Mouse (Mus musculus): ENCODE data around the gene Kcnq4. TPM values are rescaled to one million over a fixed set of nuclear protein-coding genes. Genes with fewer than 3 reads are reported as not detected.
A peak's percentile ranks its signal among the peaks of the same experiment; 100 is the strongest.

The Kcnq4 gene
- polyA plus RNA-seq, 1 experiment from 2014 or later: 8.8 TPM

DNA sequence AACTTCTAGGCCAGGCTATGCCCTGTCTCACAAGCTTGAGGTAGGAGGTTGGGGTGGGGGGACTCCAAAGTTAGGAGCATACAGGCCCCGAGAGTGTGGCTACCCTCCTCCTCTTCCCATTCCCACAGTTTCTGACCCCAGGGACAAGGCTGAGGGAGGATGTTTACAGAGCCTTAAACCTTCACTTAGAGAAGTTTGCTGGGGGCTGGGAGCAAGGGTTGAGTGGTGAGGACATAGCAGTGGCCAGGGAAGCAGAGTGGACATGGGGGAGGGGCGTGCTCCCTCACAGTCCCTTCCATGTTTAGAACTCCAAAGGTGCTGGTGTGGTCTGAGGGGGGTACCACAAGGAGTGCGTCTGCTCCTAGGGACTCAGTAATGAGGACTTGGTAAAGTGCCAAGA lies 4.8 kb downstream of the Kcnq4 start:
- Histone ChIP-seq H3K36me3 (no peaks in the 10 kb centered on the region), H3K27ac (replicated peaks) (no peak overlapping the region), H3K9me3 (no peaks in the 10 kb centered on the region), H3K4me3 (no peak overlapping the region), H3K27me3 (peaks cover 20% of the 10 kb centered on the region), H3K9ac (replicated peaks) (no peak overlapping the region), H3K4me2 (replicated peaks) (no peak overlapping the region), H3K4me1 (peaks cover 16% of the 10 kb centered on the region)
- no peak for ATAC-seq (replicated peaks)
- 50% methylated on average over 3 of the region's 3 CpGs for WGBS

DNA sequence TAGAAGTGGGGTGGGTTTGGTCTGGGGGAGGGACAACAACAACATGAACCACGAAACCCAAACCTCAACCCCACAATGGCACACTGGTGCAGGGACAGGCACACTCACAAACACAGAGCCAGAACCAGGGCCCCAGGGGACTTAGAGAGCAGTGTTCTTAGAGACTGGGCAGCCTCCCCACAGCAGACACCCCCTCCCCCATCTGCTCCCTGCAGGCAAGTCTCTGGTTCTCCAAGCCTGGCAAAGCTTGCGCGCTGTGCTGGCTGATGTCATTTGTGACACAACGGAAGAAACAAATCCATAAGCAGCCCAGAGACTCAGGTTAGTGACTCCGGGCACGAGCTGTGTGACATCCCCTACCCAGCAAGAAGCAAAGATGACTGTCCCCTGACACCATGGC lies 7.1 kb downstream of the Kcnq4 start:
- H3K9me3 ChIP-seq: no peaks in the 10 kb centered on the region
- H3K27me3 ChIP-seq: peaks cover 7% of the 10 kb centered on the region
- H3K27ac ChIP-seq (replicated peaks): no peak overlapping the region
- H3K9ac ChIP-seq (replicated peaks): no peak overlapping the region
- no peak overlapping the region for H3K4me3 ChIP-seq
- ATAC-seq (replicated peaks): no peak
- H3K4me1 ChIP-seq: peaks cover 4% of the 10 kb centered on the region; the same call in 1 of the 2 replicates
- no peak overlapping the region for H3K4me2 ChIP-seq (replicated peaks)
- 76% methylated on average over 6 of the region's 6 CpGs for WGBS
- H3K36me3 ChIP-seq: no peaks in the 10 kb centered on the region

DNA sequence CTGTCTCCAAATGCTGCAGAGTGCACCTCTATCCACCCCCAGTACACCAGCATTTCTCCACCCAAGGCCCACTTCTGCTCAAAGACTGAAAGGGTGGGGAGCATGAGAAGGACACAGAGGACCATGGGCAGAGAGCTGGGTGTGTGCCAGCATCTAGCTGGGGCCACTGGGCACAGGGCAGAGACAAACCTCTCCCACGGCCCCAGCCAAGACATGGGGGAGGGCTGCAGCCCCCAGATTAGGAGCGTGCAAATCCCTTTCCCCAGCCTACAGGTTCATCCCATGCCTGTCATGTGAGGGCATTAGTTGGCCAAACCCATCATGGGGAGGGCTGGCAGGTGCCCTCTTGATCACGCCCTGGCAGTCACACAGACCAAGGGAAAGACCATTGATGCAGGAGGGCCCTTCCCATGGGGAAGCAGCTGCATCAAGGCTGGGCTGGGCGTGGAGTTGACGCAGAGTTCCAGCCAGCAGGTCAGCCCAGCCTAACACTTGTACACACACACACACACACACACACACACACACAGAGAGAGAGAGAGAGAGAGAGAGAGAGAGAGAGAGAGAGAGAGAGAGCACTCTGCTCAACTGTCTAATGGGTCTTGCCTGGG lies 14.3 kb downstream of the Kcnq4 start:
- Histone ChIP-seq H3K9ac (replicated peaks) (no peak overlapping the region), H3K36me3 (no peaks in the 10 kb centered on the region), H3K9me3 (no peaks in the 10 kb centered on the region), H3K4me1 (peaks cover 15% of the 10 kb centered on the region), H3K4me2 (replicated peaks) (no peak overlapping the region), H3K27me3 (no peaks in the 10 kb centered on the region), H3K27ac (replicated peaks) (no peak overlapping the region), H3K4me3 (no peak overlapping the region)
- 0 out of 2 replicates have a peak, but pooled peaks have one; percentile 15 for ATAC-seq (replicated peaks)
- WGBS: 63% methylated on average over 5 of the region's 5 CpGs

DNA sequence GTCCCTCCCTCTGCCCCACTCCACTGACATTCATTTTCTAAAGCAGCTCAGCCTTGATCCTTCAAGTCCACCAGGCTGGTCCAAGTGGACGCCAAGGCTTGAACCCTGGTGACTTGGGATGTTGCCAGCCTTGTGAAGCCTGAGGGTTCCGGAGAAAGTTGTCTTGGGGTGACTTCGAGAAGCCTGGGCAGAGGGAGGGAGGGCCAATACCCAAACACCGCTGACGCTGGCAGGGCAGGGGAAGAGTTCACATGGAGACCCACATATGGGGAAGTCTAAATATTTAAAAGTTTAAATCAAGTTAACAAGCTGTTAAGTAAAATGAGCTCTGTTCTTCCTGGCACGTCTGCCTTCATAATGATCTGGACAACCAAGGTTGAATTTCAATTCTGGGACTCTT lies 15.7 kb downstream of the Kcnq4 start:
- Histone ChIP-seq H3K27ac (replicated peaks) (no peak overlapping the region), H3K9ac (replicated peaks) (no peak overlapping the region), H3K27me3 (no peaks in the 10 kb centered on the region), H3K36me3 (no peaks in the 10 kb centered on the region), H3K4me2 (replicated peaks) (no peak overlapping the region), H3K4me1 (peaks cover 15% of the 10 kb centered on the region), H3K4me3 (no peak overlapping the region), H3K9me3 (no peaks in the 10 kb centered on the region)
- 83% methylated on average over 6 of the region's 6 CpGs for WGBS
- ATAC-seq (replicated peaks): no peak

DNA sequence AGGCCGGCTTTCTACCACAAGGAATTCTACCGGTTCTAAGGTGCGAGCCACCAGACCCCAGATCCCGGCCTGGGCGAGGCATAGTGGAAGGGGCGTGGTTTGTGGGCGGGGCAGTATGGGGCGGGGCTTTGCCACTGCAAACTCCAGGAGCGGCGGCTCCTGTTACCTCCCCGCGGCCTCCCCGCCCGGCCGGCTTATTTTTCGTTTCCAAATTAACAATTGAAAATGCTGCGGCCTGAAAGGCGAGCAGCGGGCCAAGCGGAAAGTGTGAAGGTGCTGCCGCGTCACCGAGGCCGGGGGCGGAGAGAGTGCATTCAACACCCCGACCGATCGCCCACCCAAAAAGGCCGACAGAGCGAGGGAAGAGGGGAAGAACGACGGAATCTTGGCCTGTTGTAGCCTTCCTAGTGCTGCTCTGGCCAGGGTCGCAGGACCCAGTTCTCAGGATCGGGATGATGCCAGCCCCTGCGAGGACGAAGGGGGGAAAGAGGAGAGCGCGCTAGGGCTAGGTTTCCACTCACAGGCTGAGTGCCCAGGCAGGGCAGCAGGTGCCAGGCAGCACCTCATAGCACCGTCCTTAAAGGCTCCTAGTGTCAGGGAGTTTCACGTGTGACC lies 17.3 kb downstream of the Kcnq4 start:
- peak overlapping the region; percentile 55 for H3K9ac ChIP-seq (replicated peaks)
- peak overlapping the region; percentile 50 for H3K4me3 ChIP-seq
- no peaks in the 10 kb centered on the region for H3K27me3 ChIP-seq
- peak; percentile 87 for ATAC-seq (replicated peaks)
- no peaks in the 10 kb centered on the region for H3K9me3 ChIP-seq
- H3K4me1 ChIP-seq: peaks cover 15% of the 10 kb centered on the region
- H3K36me3 ChIP-seq: no peaks in the 10 kb centered on the region
- WGBS: under 1% methylated on average over 40 of the region's 40 CpGs
- H3K27ac ChIP-seq (replicated peaks): no peak overlapping the region
- peak overlapping the region; percentile 94 for H3K4me2 ChIP-seq (replicated peaks)

DNA sequence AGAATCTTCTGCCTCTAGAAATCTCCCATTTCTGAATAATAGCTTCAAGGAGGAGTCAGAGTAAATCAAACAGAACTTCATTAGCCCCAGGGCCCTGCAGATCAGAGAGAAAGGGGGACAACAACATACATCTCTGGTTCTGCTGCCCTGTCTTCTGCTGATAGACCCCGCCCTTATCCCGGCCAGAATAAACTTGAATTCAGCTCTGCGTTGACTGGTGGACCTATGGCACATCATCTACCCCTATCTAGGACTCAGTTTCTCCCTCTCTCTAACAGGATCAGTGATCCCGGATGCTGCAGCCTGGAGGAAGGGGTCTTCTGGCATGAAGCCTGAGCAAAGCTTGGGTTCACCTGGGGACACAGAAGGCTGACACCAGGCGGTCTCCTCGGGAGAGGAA lies 17.8 kb downstream of the Kcnq4 start:
- H3K9ac ChIP-seq (replicated peaks): peak overlapping the region; percentile 55; the same call in 1 of the 2 replicates
- no peaks in the 10 kb centered on the region for H3K27me3 ChIP-seq
- peak; percentile 38 for ATAC-seq (replicated peaks)
- no peaks in the 10 kb centered on the region for H3K9me3 ChIP-seq
- peak overlapping the region; percentile 94 for H3K4me2 ChIP-seq (replicated peaks)
- 25% methylated on average over 6 of the region's 6 CpGs for WGBS
- H3K4me1 ChIP-seq: peaks cover 15% of the 10 kb centered on the region
- no peaks in the 10 kb centered on the region for H3K36me3 ChIP-seq
- H3K4me3 ChIP-seq: peak overlapping the region; percentile 50
- H3K27ac ChIP-seq (replicated peaks): no peak overlapping the region

DNA sequence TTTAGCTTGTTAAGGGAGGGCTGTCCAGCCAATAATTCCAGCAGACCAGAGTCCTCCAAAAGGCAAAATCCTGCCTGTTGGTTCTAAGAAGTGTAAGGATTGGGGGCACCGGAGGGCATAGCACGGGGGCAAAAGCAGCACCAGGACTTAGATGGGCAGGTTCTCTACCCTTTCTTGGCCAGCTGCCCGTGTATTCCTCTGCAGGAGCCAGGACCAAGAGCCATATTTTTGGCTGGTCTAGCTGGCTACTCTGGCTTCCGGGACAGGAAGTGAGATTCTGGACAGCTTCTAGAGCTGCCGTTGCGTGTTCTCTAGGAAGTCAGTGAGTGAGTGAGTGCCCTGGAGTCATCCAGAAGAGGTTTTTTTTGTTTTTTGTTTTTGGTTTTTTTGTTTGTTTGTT lies 18.3 kb downstream of the Kcnq4 start:
- Histone ChIP-seq H3K4me2 (replicated peaks) (no peak overlapping the region), H3K4me3 (no peak overlapping the region), H3K9ac (replicated peaks) (no peak overlapping the region), H3K36me3 (no peaks in the 10 kb centered on the region), H3K4me1 (peaks cover 15% of the 10 kb centered on the region), H3K27ac (replicated peaks) (no peak overlapping the region), H3K9me3 (no peaks in the 10 kb centered on the region), H3K27me3 (no peaks in the 10 kb centered on the region)
- WGBS: 71% methylated on average over 6 of the region's 6 CpGs
- no peak for ATAC-seq (replicated peaks)

DNA sequence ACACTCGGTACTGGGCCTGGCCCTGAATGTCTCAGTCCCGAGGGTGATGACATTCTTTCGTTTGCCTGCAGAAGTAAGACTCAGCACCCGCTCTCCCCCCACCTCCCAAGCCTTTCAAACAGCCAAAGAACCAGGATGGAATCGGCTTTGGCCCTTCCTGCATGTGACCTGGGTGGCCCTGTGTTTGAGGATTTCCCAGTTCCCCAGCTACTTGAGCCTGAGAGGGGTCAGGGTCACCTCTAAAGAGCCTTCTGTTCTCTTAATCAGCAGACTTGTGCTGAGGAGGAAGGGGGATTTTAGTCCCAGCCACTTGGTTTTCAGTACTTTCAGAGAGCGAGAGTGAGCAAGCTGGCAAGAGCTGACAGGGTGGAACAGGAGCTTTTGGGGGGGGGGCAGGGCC lies 19.0 kb downstream of the Kcnq4 start:
- no peaks in the 10 kb centered on the region for H3K27me3 ChIP-seq
- no peaks in the 10 kb centered on the region for H3K9me3 ChIP-seq
- H3K4me1 ChIP-seq: peaks cover 15% of the 10 kb centered on the region
- H3K27ac ChIP-seq (replicated peaks): no peak overlapping the region
- WGBS: 42% methylated on average over 6 of the region's 6 CpGs
- no peak for ATAC-seq (replicated peaks)
- H3K9ac ChIP-seq (replicated peaks): no peak overlapping the region
- no peaks in the 10 kb centered on the region for H3K36me3 ChIP-seq
- no peak overlapping the region for H3K4me2 ChIP-seq (replicated peaks)
- H3K4me3 ChIP-seq: no peak overlapping the region

DNA sequence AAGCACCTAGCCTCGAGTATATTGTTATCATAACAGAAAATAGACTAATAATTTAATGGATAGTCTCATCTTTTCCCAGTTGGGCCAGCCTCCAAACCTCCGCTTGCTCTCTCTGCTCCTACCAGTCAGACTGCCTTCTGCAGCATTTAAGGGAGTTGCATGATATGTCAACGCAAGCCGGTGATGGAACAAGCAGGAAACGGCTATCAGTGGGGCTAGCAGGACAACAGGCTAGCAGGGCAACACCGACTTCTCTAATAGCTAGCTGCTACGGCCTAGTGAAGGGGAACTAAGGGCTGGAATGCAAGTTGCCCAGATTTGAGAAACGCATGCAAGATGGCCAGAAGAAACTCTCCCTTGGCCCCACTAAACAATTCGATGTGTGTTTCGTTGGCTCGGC lies 20.6 kb downstream of the Kcnq4 start:
- Histone ChIP-seq H3K4me3 (no peak overlapping the region), H3K9me3 (no peaks in the 10 kb centered on the region), H3K36me3 (no peaks in the 10 kb centered on the region), H3K4me2 (replicated peaks) (no peak overlapping the region), H3K27me3 (no peaks in the 10 kb centered on the region), H3K9ac (replicated peaks) (no peak overlapping the region), H3K27ac (replicated peaks) (no peak overlapping the region), H3K4me1 (peaks cover 6% of the 10 kb centered on the region)
- WGBS: 88% methylated on average over 11 of the region's 11 CpGs
- no peak for ATAC-seq (replicated peaks)

DNA sequence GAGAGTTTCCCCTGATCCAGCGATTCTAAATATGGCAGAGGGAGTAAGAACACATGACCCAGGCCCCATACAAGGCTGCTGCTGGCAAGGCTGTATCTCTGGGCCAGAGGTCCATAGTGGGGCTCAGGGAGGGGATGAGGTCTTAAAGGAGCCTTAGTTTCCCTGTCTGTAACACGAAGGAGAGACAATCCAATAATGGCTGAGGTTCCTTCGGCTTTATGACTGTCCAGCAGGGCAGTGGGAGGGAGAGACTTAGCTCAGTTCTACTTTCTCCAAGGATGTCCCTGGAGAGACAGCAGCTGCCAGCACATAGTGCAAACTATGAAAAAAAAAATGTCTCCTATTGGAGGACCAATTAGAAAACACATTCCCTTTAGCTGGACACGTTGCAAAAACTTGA lies 22.2 kb downstream of the Kcnq4 start:
- Histone ChIP-seq H3K9me3 (no peaks in the 10 kb centered on the region), H3K27me3 (no peaks in the 10 kb centered on the region), H3K4me2 (replicated peaks) (no peak overlapping the region), H3K4me1 (peaks cover under 1% of the 10 kb centered on the region), H3K27ac (replicated peaks) (no peak overlapping the region), H3K4me3 (no peak overlapping the region), H3K9ac (replicated peaks) (no peak overlapping the region), H3K36me3 (no peaks in the 10 kb centered on the region)
- no peak for ATAC-seq (replicated peaks)
- WGBS: 65% methylated on average over 4 of the region's 4 CpGs

DNA sequence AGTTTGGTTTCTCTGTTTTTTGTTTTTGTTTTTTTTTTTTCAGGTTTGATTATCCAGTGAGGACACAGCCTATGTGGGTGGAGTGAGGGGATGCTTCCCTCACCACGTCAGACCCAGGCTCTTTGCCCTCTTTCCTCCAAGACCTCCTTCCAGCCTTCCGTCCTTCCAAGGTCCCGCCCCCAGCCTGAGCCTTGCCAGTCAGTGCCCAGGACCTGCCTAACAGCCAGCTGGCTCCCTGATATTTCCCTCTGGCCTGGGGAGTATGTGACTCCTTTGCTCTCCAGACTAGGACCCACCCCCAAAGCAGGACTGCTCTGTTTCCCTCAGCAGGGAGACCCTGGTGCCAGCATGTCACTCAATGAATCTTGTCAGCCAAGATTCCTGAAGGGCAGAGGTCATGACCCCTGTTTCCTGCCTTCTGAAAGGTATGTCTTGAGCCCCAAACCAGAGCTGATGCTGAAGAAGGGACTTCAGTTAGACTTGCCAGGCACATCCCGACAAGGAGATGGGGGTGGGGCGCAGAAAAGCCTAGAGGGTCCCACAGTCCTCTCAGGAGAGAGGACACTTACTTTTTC lies 22.8 kb downstream of the Kcnq4 start:
- ATAC-seq (replicated peaks): no peak
- Histone ChIP-seq H3K4me3 (no peak overlapping the region), H3K27ac (replicated peaks) (no peak overlapping the region), H3K9ac (replicated peaks) (no peak overlapping the region), H3K4me2 (replicated peaks) (no peak overlapping the region), H3K9me3 (no peaks in the 10 kb centered on the region), H3K36me3 (no peaks in the 10 kb centered on the region), H3K4me1 (no peaks in the 10 kb centered on the region), H3K27me3 (no peaks in the 10 kb centered on the region)
- WGBS: 41% methylated on average over 5 of the region's 5 CpGs

DNA sequence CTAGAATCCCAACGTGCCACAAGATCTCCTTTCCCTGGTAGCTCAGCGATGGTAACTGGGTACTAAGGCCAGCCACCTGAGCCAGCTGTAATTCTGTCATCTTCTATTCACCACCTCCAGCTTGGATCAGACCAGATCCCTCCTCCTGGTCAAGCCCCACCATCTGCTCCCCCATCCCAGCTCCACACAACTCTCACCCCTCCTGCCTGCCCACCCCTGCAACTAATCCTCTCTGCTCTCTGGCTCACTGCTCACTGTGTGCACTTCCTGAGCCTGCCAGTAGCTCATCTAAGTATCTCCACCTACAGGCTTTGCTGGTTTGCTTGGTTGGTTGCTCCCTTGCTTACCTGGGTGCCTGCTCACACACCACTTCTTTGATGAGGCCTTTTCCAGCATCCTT lies 26.8 kb downstream of the Kcnq4 start:
- peaks cover 4% of the 10 kb centered on the region; the same call in 1 of the 2 replicates for H3K4me1 ChIP-seq
- ATAC-seq (replicated peaks): no peak
- no peaks in the 10 kb centered on the region for H3K9me3 ChIP-seq
- peaks cover 12% of the 10 kb centered on the region for H3K27me3 ChIP-seq
- no peak overlapping the region for H3K9ac ChIP-seq (replicated peaks)
- H3K4me3 ChIP-seq: no peak overlapping the region
- H3K36me3 ChIP-seq: no peaks in the 10 kb centered on the region
- no peak overlapping the region for H3K27ac ChIP-seq (replicated peaks)
- WGBS: 68% methylated on average over 2 of the region's 2 CpGs
- no peak overlapping the region for H3K4me2 ChIP-seq (replicated peaks)
